Mouse (Mus musculus): ENCODE data around the gene Ddx31. TPM values are rescaled to one million over a fixed set of nuclear protein-coding genes. Genes with fewer than 3 reads are reported as not detected.

The Ddx31 gene
- polyA plus RNA-seq, 1 experiment, result 7.0 TPM

DNA sequence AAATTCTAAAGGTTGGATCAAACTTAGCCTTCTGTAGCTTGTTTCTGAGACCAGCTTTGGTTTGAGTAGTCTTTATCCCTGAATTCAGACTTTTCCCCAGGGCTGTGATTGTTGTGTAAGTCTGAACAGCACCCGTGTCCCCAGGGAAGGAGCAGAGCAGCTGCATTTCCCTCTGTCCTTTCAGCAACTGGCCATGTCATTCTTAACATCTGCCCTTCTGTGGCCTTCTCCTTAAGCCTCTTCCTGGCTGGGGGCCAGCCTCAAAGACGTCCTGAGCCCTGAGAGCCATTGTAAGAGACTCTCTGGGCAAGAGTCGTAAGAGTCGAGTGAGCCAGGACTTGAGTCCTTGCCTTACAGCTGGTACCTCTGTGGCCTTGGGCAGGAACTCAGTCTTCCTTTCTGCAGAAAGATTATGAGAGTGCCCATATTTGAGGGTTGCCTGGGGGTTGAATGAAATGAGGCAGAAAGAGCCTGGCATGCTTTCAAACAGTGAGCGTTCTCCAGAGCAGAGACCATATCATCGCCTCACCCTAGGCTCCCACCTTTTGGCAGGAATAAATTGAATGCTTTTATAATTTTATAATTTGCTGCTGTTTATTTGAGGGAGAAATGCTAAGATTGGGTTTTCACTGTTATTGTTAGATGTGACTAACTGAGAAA, 42.8 kb downstream of the Ddx31 start:
- TF ChIP-seq CTCF (IDR thresholded peaks at IDR 0.05; ENCODE audit: control insufficient read depth, insufficient read depth, low read length) (no peak), POLR2A (IDR thresholded peaks at IDR 0.05; ENCODE audit: borderline replicate concordance, control insufficient read depth, low read depth, low read length) (no peak)

DNA sequence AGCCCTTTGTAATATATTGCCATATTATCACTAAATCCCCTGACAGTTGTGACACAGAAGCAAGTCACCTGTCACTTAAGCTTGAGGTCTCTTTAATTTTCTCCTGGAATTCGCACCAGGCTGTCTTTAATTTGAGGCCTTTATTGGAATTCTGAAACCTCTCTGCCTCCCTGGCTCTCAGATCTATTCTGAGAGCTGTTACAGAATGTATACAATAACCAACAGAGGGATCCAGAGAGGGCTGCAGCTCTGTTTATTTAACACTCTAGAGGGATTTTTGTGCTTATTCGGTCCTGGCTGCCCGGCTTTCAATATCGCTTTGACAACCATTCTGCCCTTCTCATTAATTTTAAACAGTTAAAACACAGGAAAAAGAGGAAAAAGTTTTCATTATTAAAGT, 44.7 kb downstream of the Ddx31 start:
- Histone ChIP-seq H3K4me3 (replicated peaks; ENCODE audit: control insufficient read depth, low read depth, low read length) (no peak overlapping the region), H3K27ac (ENCODE audit: control insufficient read depth, insufficient read depth, low read depth, low read length, poor library complexity) (no peak overlapping the region), H3K4me1 (ENCODE audit: control insufficient read depth, insufficient read depth, low read length) (no peaks in the 10 kb centered on the region)
- WGBS, result 91% methylated on average over 4 of the region's 4 CpGs
- TF ChIP-seq POLR2A (IDR thresholded peaks at IDR 0.05; ENCODE audit: borderline replicate concordance, control insufficient read depth, low read depth, low read length), result no peak
- no peak for TF ChIP-seq CTCF (IDR thresholded peaks at IDR 0.05; ENCODE audit: control insufficient read depth, insufficient read depth, low read length)

More for the DNA sequence above, 42.8 kb downstream of the Ddx31 start:
- H3K27ac ChIP-seq (ENCODE audit: control insufficient read depth, insufficient read depth, low read depth, low read length, poor library complexity), result no peak overlapping the region
- no peaks in the 10 kb centered on the region for H3K4me1 ChIP-seq (ENCODE audit: control insufficient read depth, insufficient read depth, low read length)
- no peak overlapping the region for H3K4me3 ChIP-seq (replicated peaks; ENCODE audit: control insufficient read depth, low read depth, low read length)
- 91% methylated on average over 6 of the region's 6 CpGs for WGBS

- TF ChIP-seq POLR2A (IDR thresholded peaks at IDR 0.05; ENCODE audit: borderline replicate concordance, control insufficient read depth, low read depth, low read length) (no peak), CTCF (IDR thresholded peaks at IDR 0.05; ENCODE audit: control insufficient read depth, insufficient read depth, low read length) (no peak)
- no peaks in the 10 kb centered on the region for H3K4me1 ChIP-seq (ENCODE audit: control insufficient read depth, insufficient read depth, low read length)
- no peak overlapping the region for H3K4me3 ChIP-seq (replicated peaks; ENCODE audit: control insufficient read depth, low read depth, low read length)
- 91% methylated on average over 1 of the region's 1 CpGs for WGBS
- no peak overlapping the region for H3K27ac ChIP-seq (ENCODE audit: control insufficient read depth, insufficient read depth, low read depth, low read length, poor library complexity)
Observed at GRCm38 (mm10) chr2:28892796-28893195, 52.6 kb downstream of the Ddx31 start.

DNA sequence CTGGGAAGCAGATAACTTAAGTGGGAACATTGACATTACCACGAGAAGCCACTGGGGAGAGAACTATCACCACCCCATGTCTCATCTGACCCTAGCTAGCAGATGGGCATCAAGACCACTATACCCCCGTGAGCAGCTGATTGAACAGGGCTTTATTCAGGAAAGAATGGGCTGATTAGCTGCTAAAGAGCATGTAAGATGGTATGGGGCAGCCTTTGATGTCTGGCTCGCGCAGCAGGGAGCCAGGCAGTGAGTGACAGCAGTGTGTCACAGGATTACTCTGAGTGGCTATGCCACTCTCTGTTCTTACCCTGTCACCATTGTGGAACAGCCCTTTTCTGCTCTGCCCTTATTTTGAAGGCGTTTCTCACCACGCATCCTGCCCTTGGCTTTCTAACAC, 53.3 kb downstream of the Ddx31 start:
- H3K4me1 ChIP-seq (ENCODE audit: control insufficient read depth, insufficient read depth, low read length), result no peaks in the 10 kb centered on the region
- H3K4me3 ChIP-seq (replicated peaks; ENCODE audit: control insufficient read depth, low read depth, low read length), result no peak overlapping the region
- H3K27ac ChIP-seq (ENCODE audit: control insufficient read depth, insufficient read depth, low read depth, low read length, poor library complexity), result no peak overlapping the region
- 88% methylated on average over 6 of the region's 6 CpGs for WGBS
- TF ChIP-seq CTCF (IDR thresholded peaks at IDR 0.05; ENCODE audit: control insufficient read depth, insufficient read depth, low read length), result no peak
- no peak for TF ChIP-seq POLR2A (IDR thresholded peaks at IDR 0.05; ENCODE audit: borderline replicate concordance, control insufficient read depth, low read depth, low read length)

GRCm38 (mm10) chr2:28895876-28896275, 55.7 kb downstream of the Ddx31 start:
- no peaks in the 10 kb centered on the region for H3K4me1 ChIP-seq (ENCODE audit: control insufficient read depth, insufficient read depth, low read length)
- H3K27ac ChIP-seq (ENCODE audit: control insufficient read depth, insufficient read depth, low read depth, low read length, poor library complexity), result no peak overlapping the region
- WGBS, result 80% methylated on average over 7 of the region's 7 CpGs
- no peak overlapping the region for H3K4me3 ChIP-seq (replicated peaks; ENCODE audit: control insufficient read depth, low read depth, low read length)
- no peak for TF ChIP-seq CTCF (IDR thresholded peaks at IDR 0.05; ENCODE audit: control insufficient read depth, insufficient read depth, low read length)
- no peak for TF ChIP-seq POLR2A (IDR thresholded peaks at IDR 0.05; ENCODE audit: borderline replicate concordance, control insufficient read depth, low read depth, low read length)

DNA sequence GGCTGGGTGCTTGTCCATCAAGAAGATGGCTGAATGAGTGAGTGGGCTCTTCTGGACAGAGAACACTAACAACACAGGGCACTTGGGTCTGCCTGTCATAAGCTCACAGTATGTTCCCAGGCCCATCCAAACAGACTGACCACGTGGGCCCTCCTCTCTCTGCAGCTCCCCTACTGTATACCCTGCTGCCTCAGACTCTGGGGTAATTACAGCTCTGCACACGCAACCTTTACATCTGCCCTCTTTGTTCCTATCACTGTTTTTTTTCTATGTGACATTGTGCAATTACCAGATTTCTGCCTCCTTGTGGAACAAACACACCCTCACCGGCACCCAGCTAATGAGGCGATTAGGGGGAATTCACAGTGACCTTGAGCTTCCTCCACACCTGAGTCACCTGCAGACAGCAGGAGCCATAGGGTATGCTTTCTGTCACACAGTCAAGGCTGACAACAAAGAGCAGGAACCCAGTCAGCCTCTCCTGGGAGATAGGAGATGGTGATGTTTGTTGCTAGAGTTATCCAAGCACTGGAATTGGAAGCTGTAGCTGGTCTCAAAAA, 57.2 kb downstream of the Ddx31 start:
- 80% methylated on average over 4 of the region's 4 CpGs for WGBS
- Histone ChIP-seq H3K4me1 (ENCODE audit: control insufficient read depth, insufficient read depth, low read length) (no peaks in the 10 kb centered on the region), H3K4me3 (replicated peaks; ENCODE audit: control insufficient read depth, low read depth, low read length) (no peak overlapping the region), H3K27ac (ENCODE audit: control insufficient read depth, insufficient read depth, low read depth, low read length, poor library complexity) (no peak overlapping the region)
- TF ChIP-seq CTCF (IDR thresholded peaks at IDR 0.05; ENCODE audit: control insufficient read depth, insufficient read depth, low read length) (no peak), POLR2A (IDR thresholded peaks at IDR 0.05; ENCODE audit: borderline replicate concordance, control insufficient read depth, low read depth, low read length) (no peak)

GRCm38 (mm10) chr2:28902291-28902690, 62.1 kb downstream of the Ddx31 start:
- WGBS, result 90% methylated on average over 8 of the region's 8 CpGs
- Histone ChIP-seq H3K4me3 (replicated peaks; ENCODE audit: control insufficient read depth, low read depth, low read length) (no peak overlapping the region), H3K27ac (ENCODE audit: control insufficient read depth, insufficient read depth, low read depth, low read length, poor library complexity) (no peak overlapping the region), H3K4me1 (ENCODE audit: control insufficient read depth, insufficient read depth, low read length) (no peaks in the 10 kb centered on the region)
- TF ChIP-seq CTCF (IDR thresholded peaks at IDR 0.05; ENCODE audit: control insufficient read depth, insufficient read depth, low read length) (no peak), POLR2A (IDR thresholded peaks at IDR 0.05; ENCODE audit: borderline replicate concordance, control insufficient read depth, low read depth, low read length) (no peak)

DNA sequence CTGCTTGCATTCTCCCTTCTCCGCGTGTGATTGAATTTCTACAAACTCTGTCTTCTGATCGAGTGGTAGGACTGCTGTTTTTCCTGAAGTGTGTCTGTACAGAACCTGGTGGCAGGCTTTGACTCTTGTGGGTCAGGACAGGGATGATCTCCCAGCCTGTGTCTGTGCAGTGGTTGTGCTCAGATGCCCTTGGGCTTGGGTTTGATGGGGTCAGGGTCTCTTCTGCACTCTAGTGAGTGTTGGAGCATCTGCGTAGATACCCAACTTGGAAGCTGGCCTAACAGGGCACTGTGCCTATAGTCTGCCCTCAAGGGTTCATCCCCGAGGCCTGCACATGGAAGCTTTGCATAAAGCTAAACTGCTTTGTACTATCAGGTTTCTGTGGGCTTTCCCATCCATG, 63.7 kb downstream of the Ddx31 start:
- TF ChIP-seq POLR2A (IDR thresholded peaks at IDR 0.05; ENCODE audit: borderline replicate concordance, control insufficient read depth, low read depth, low read length), result no peak
- TF ChIP-seq CTCF (IDR thresholded peaks at IDR 0.05; ENCODE audit: control insufficient read depth, insufficient read depth, low read length), result no peak
- H3K4me1 ChIP-seq (ENCODE audit: control insufficient read depth, insufficient read depth, low read length), result no peaks in the 10 kb centered on the region
- 83% methylated on average over 5 of the region's 5 CpGs for WGBS
- H3K4me3 ChIP-seq (replicated peaks; ENCODE audit: control insufficient read depth, low read depth, low read length), result no peak overlapping the region
- H3K27ac ChIP-seq (ENCODE audit: control insufficient read depth, insufficient read depth, low read depth, low read length, poor library complexity), result no peak overlapping the region

Measured in bone marrow, adult 2 months (tissue).